Mouse (Mus musculus): ENCODE measurements around the gene Mrvi1. TPM values are rescaled to one million over a fixed set of nuclear protein-coding genes. Genes with fewer than 3 reads are reported as not detected.
"Not testable (repeated sequence)": the region's sequence is repeated elsewhere in the genome, so short reads cannot be mapped to it uniquely, and the experiment has no call there.

Gene Mrvi1
- polyA plus RNA-seq, 1 experiment from 2014 or later = 13.3 TPM

- Histone ChIP-seq H3K4me2 (replicated peaks; ENCODE audit: low read depth, low read length) (no peak overlapping the region), H3K27ac (ENCODE audit: low read length) (no peak overlapping the region), H3K9ac (replicated peaks; ENCODE audit: low read length) (no peak overlapping the region), H3K36me3 (ENCODE audit: insufficient read depth, low read length) (0 out of 2 replicates have a peak, but pooled peaks cover 2% of the 10 kb centered on the region), H3K4me1 (ENCODE audit: insufficient read depth, low read length) (no peaks in the 10 kb centered on the region), H3K27me3 (ENCODE audit: insufficient read depth, low read length) (no peaks in the 10 kb centered on the region), H3K9me3 (ENCODE audit: low read length) (no peaks in the 10 kb centered on the region), H3K4me3 (ENCODE audit: low read length) (no peak overlapping the region)
- 87% methylated on average over 7 of the region's 7 CpGs for WGBS
- ATAC-seq (ENCODE audit: low FRiP score, low TSS enrichment) = no peak
Measured at GRCm38 (mm10) chr7:110896453-110896852, 85.8 kb downstream of the Mrvi1 start.

GRCm38 (mm10) chr7:110895772-110896171 is 86.5 kb downstream of the Mrvi1 start:
- not testable (repeated sequence) for H3K9ac ChIP-seq (replicated peaks; ENCODE audit: low read length); H3K9me3 ChIP-seq (ENCODE audit: low read length); H3K36me3 ChIP-seq (ENCODE audit: insufficient read depth, low read length); H3K27ac ChIP-seq (ENCODE audit: low read length); ATAC-seq (ENCODE audit: low FRiP score, low TSS enrichment); H3K4me2 ChIP-seq (replicated peaks; ENCODE audit: low read depth, low read length); H3K27me3 ChIP-seq (ENCODE audit: insufficient read depth, low read length); H3K4me3 ChIP-seq (ENCODE audit: low read length); H3K4me1 ChIP-seq (ENCODE audit: insufficient read depth, low read length)
- WGBS = 63% methylated on average over 10 of the region's 10 CpGs

GRCm38 (mm10) chr7:110894673-110895072 is 87.6 kb downstream of the Mrvi1 start:
- H3K4me1 ChIP-seq (ENCODE audit: insufficient read depth, low read length) = no peaks in the 10 kb centered on the region
- H3K4me3 ChIP-seq (ENCODE audit: low read length) = no peak overlapping the region
- no peak overlapping the region for H3K27ac ChIP-seq (ENCODE audit: low read length)
- 0 out of 2 replicates have a peak, but pooled peaks cover 2% of the 10 kb centered on the region for H3K36me3 ChIP-seq (ENCODE audit: insufficient read depth, low read length)
- H3K9ac ChIP-seq (replicated peaks; ENCODE audit: low read length) = no peak overlapping the region
- 80% methylated on average over 9 of the region's 9 CpGs for WGBS
- H3K9me3 ChIP-seq (ENCODE audit: low read length) = no peaks in the 10 kb centered on the region
- H3K27me3 ChIP-seq (ENCODE audit: insufficient read depth, low read length) = no peaks in the 10 kb centered on the region
- no peak for ATAC-seq (ENCODE audit: low FRiP score, low TSS enrichment)
- H3K4me2 ChIP-seq (replicated peaks; ENCODE audit: low read depth, low read length) = no peak overlapping the region

DNA sequence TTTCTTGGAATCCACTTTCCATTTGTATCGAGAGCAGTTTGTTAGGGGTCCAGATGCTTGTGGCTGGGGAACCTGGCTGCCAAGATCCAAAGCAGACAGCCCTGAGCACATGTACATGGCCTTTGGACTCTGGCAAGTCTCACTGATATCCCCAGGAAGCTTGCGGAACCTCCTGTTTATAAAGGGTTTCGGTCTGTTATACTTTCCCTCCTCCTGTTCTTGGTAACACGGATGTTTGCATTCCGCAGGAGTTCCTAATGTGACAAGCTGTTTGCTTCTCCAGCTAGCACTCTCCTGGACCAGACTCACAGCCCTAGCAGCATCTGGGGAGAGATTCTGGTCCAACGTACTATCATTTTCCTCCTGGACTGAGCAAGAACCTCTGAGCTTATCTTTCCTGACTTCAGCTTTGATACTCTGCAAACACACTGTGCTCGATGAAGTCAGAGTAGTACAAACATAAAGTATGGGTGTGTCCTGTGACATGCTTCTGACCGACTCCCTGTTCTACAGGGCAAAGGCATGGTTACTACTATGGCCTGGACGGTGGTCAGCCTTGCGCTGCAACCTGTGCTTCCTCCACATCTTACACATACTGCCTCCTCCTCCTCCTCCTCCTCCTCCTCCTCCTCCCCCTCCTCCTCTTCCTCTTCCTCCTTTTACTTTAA is 88.2 kb downstream of the Mrvi1 start:
- Histone ChIP-seq H3K4me3 (ENCODE audit: low read length) (no peak overlapping the region), H3K27me3 (ENCODE audit: insufficient read depth, low read length) (no peaks in the 10 kb centered on the region), H3K9ac (replicated peaks; ENCODE audit: low read length) (no peak overlapping the region), H3K4me2 (replicated peaks; ENCODE audit: low read depth, low read length) (no peak overlapping the region), H3K36me3 (ENCODE audit: insufficient read depth, low read length) (0 out of 2 replicates have a peak, but pooled peaks cover 2% of the 10 kb centered on the region), H3K27ac (ENCODE audit: low read length) (no peak overlapping the region), H3K4me1 (ENCODE audit: insufficient read depth, low read length) (no peaks in the 10 kb centered on the region), H3K9me3 (ENCODE audit: low read length) (no peaks in the 10 kb centered on the region)
- 66% methylated on average over 10 of the region's 10 CpGs for WGBS
- no peak for ATAC-seq (ENCODE audit: low FRiP score, low TSS enrichment)

- Histone ChIP-seq H3K4me3 (ENCODE audit: low read length) (no peak overlapping the region), H3K4me1 (ENCODE audit: insufficient read depth, low read length) (no peaks in the 10 kb centered on the region), H3K27me3 (ENCODE audit: insufficient read depth, low read length) (no peaks in the 10 kb centered on the region), H3K4me2 (replicated peaks; ENCODE audit: low read depth, low read length) (no peak overlapping the region), H3K9me3 (ENCODE audit: low read length) (no peaks in the 10 kb centered on the region), H3K36me3 (ENCODE audit: insufficient read depth, low read length) (0 out of 2 replicates have a peak, but pooled peaks cover 6% of the 10 kb centered on the region), H3K27ac (ENCODE audit: low read length) (no peak overlapping the region), H3K9ac (replicated peaks; ENCODE audit: low read length) (no peak overlapping the region)
- WGBS = 74% methylated on average over 9 of the region's 9 CpGs
- ATAC-seq (ENCODE audit: low FRiP score, low TSS enrichment) = peak; percentile 51; the same call in 1 of the 2 replicates
Measured at GRCm38 (mm10) chr7:110891501-110891986, 90.7 kb downstream of the Mrvi1 start.

DNA sequence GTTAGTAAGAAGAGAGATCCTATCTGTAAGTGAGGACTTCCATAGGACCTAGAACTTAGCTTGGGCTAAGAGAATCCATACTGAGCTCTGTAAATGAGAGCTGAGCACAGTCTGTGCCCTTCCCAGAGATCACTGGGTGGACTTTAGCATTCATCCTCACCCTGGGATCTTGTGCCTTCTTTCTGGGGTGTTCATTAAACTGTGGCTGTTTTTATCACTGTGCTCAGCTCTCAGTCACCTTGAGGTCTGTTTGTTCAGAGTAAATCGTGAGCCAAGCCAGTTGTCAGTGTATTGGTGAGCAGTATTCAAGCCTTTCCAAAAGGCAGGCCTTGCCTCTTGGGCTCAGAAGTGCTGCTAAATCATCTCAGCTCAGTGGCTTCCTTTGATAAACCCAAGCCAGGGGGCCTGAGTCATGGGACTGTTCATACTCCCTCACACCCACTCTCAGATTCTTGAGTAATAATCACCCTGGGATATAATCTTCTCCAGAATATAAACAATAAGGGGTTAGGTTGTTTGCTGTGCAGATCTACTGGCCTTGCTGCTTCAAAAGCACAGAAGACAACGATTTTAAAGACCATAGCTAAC is 100.4 kb downstream of the Mrvi1 start:
- WGBS = 55% methylated on average over 2 of the region's 2 CpGs
- Histone ChIP-seq H3K27ac (ENCODE audit: low read length) (no peak overlapping the region), H3K9me3 (ENCODE audit: low read length) (no peaks in the 10 kb centered on the region), H3K4me3 (ENCODE audit: low read length) (no peak overlapping the region), H3K9ac (replicated peaks; ENCODE audit: low read length) (no peak overlapping the region), H3K4me2 (replicated peaks; ENCODE audit: low read depth, low read length) (no peak overlapping the region), H3K36me3 (ENCODE audit: insufficient read depth, low read length) (no peaks in the 10 kb centered on the region), H3K27me3 (ENCODE audit: insufficient read depth, low read length) (no peaks in the 10 kb centered on the region), H3K4me1 (ENCODE audit: insufficient read depth, low read length) (no peaks in the 10 kb centered on the region)
- ATAC-seq (ENCODE audit: low FRiP score, low TSS enrichment) = no peak

DNA sequence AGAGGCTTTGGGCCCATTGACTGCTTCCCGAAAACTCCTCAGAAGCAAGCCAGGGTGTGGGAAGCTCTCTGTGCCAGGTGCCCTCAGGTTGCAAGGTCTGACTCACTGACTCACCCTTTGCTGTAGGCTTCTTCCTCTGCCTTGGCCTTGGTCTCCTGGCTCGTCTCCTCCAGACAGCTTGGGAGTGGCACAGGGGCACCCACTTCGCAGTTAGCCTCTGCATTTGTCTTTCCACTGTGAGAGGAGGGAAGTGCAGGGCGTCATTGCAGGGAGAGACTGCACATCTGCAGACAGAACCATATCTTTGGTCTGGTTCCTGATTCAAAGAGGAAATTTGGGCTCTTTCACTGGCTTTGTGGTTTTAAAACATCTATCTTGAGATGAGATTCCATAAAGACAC is 104.2 kb downstream of the Mrvi1 start:
- peaks cover 10% of the 10 kb centered on the region; the same call in 1 of the 2 replicates for H3K36me3 ChIP-seq (ENCODE audit: insufficient read depth, low read length)
- H3K4me2 ChIP-seq (replicated peaks; ENCODE audit: low read depth, low read length) = no peak overlapping the region
- no peaks in the 10 kb centered on the region for H3K4me1 ChIP-seq (ENCODE audit: insufficient read depth, low read length)
- no peaks in the 10 kb centered on the region for H3K27me3 ChIP-seq (ENCODE audit: insufficient read depth, low read length)
- ATAC-seq (ENCODE audit: low FRiP score, low TSS enrichment) = no peak
- no peak overlapping the region for H3K9ac ChIP-seq (replicated peaks; ENCODE audit: low read length)
- 83% methylated on average over 4 of the region's 4 CpGs for WGBS
- H3K27ac ChIP-seq (ENCODE audit: low read length) = no peak overlapping the region; the same call in 1 of the 2 replicates
- H3K4me3 ChIP-seq (ENCODE audit: low read length) = no peak overlapping the region
- H3K9me3 ChIP-seq (ENCODE audit: low read length) = no peaks in the 10 kb centered on the region

DNA sequence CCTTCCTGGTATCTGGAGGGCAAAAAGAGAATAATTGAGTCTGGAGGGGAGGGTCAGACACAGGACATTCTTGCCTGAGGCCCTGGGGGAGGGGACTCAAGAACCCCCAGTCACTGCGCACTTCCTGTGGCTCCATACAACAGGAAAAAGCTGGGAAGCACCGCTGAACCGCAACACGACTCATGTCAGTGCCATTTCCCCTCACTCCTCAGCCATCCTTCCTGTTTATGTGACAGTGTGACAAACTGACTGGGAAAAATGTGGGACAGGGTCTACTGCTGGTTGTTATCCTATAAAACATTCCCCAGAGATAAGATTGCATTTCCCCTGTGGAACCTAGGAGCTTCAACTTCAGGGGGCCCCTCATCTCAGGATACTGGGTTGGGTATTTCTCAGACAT is 105.3 kb downstream of the Mrvi1 start:
- WGBS = 64% methylated on average over 4 of the region's 4 CpGs
- H3K4me3 ChIP-seq (ENCODE audit: low read length) = no peak overlapping the region
- no peak overlapping the region for H3K9ac ChIP-seq (replicated peaks; ENCODE audit: low read length)
- no peaks in the 10 kb centered on the region for H3K27me3 ChIP-seq (ENCODE audit: insufficient read depth, low read length)
- H3K4me2 ChIP-seq (replicated peaks; ENCODE audit: low read depth, low read length) = no peak overlapping the region
- ATAC-seq (ENCODE audit: low FRiP score, low TSS enrichment) = peak; percentile 57; the same call in 1 of the 2 replicates
- H3K9me3 ChIP-seq (ENCODE audit: low read length) = no peaks in the 10 kb centered on the region
- no peaks in the 10 kb centered on the region for H3K4me1 ChIP-seq (ENCODE audit: insufficient read depth, low read length)
- H3K36me3 ChIP-seq (ENCODE audit: insufficient read depth, low read length) = peaks cover 10% of the 10 kb centered on the region; the same call in 1 of the 2 replicates
- H3K27ac ChIP-seq (ENCODE audit: low read length) = peak overlapping the region; percentile 46; the same call in 1 of the 2 replicates

DNA sequence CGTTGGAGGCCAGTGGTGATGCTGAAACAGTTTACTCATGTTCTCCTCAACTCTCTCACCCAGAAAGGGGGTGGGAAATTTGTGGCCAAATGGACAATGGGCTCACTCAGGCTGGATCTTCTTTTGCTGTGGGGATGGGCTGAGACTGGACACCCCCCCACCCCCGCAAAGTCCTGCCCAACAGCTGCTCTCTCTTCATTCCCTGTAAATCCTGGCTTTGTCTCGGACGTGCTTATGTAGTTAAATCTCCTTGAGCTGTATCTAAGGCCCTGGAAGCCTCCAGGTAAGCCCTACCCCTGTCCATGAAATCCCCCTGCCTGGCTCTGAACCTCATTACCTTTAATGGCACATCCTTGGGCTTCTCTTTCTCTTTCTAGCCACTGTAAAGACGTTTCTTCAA is 113.5 kb downstream of the Mrvi1 start:
- no peak overlapping the region for H3K4me3 ChIP-seq (ENCODE audit: low read length)
- WGBS = 72% methylated on average over 5 of the region's 5 CpGs
- 0 out of 2 replicates have a peak, but pooled peaks cover 9% of the 10 kb centered on the region for H3K4me1 ChIP-seq (ENCODE audit: insufficient read depth, low read length)
- no peaks in the 10 kb centered on the region for H3K27me3 ChIP-seq (ENCODE audit: insufficient read depth, low read length)
- H3K9me3 ChIP-seq (ENCODE audit: low read length) = no peaks in the 10 kb centered on the region
- no peaks in the 10 kb centered on the region for H3K36me3 ChIP-seq (ENCODE audit: insufficient read depth, low read length)
- H3K27ac ChIP-seq (ENCODE audit: low read length) = no peak overlapping the region
- H3K4me2 ChIP-seq (replicated peaks; ENCODE audit: low read depth, low read length) = no peak overlapping the region
- H3K9ac ChIP-seq (replicated peaks; ENCODE audit: low read length) = no peak overlapping the region
- no peak for ATAC-seq (ENCODE audit: low FRiP score, low TSS enrichment)

- Histone ChIP-seq H3K9me3 (ENCODE audit: low read length) (no peaks in the 10 kb centered on the region), H3K4me1 (ENCODE audit: insufficient read depth, low read length) (0 out of 2 replicates have a peak, but pooled peaks cover 9% of the 10 kb centered on the region), H3K36me3 (ENCODE audit: insufficient read depth, low read length) (no peaks in the 10 kb centered on the region), H3K27ac (ENCODE audit: low read length) (no peak overlapping the region), H3K4me3 (ENCODE audit: low read length) (no peak overlapping the region), H3K9ac (replicated peaks; ENCODE audit: low read length) (no peak overlapping the region), H3K27me3 (ENCODE audit: insufficient read depth, low read length) (no peaks in the 10 kb centered on the region), H3K4me2 (replicated peaks; ENCODE audit: low read depth, low read length) (no peak overlapping the region)
- WGBS = 82% methylated on average over 6 of the region's 6 CpGs
- ATAC-seq (ENCODE audit: low FRiP score, low TSS enrichment) = no peak
Measured at GRCm38 (mm10) chr7:110867116-110867515, 115.1 kb downstream of the Mrvi1 start.
